Mouse (Mus musculus): ENCODE results near the gene Spata18. TPM values are rescaled to one million over a fixed set of nuclear protein-coding genes. Genes with fewer than 3 reads are reported as not detected.
A peak's percentile ranks its signal among the peaks of the same experiment; 100 is the strongest.

Spata18 gene
- polyA plus RNA-seq, 1 experiment = not detected

DNA sequence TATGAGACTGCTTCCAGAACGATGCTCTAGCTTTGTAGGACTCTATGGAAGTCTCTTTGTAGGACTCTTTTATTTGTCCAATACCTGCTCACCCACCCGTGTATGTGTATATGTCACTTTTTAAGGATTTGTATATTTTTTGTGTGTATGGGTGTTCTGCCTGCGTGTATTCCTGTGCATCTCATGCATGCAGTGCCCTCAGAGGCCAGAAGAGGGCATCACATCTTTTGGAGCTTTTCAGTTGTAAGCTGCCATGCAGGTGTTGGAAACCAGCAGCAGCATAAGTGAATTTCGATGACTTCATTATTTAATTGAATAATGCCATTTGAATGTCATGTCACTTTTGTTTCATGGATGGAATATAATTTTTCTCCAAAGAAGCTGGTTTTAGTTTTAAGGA is 9.1 kb upstream of the Spata18 start:
- 89% methylated on average over 4 of the region's 4 CpGs for WGBS
- TF ChIP-seq CTCF (IDR thresholded peaks at IDR 0.05; ENCODE audit: insufficient read depth, low read depth, low read length) (no peak), POLR2A (IDR thresholded peaks at IDR 0.05; ENCODE audit: insufficient read depth, low read depth, low read length) (no peak)
- Histone ChIP-seq H3K4me3 (ENCODE audit: insufficient read depth, low read depth, low read length) (no peak overlapping the region), H3K27ac (ENCODE audit: insufficient read depth, low read depth, low read length) (no peak overlapping the region), H3K4me1 (ENCODE audit: control insufficient read depth, insufficient read depth, low read length) (peaks cover 7% of the 10 kb centered on the region; the same call in 1 of the 2 replicates)

DNA sequence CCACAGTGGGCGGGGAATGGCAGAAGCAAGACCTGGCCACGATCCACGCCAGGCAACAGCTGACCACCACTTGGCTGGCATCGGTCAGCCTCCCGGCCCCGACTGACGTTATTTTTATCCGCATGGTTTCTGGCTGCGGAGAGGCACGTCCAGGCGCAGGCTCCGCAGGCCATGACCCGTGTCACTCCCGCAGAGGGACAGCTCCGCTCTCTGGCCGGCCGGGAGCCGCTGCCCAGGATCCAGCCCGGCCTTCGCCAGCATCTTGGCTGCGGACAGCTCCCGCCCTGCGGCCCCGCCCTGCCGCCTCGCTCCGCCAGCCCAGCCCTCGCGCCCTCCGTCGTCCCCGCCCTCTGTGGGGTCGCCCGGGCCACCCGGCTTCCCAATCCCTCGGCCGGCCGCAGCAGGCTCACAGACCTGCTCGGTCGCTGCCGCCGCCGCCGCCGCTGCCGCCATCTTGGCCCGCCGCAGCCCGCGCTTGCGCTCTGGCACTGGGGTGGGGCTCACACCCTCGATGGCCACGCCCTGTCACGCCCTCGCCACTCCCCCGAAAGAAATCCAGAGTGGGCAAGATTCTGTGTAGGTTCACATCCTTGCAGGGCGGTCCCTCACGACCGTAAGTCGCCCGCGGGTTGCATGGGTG is 3.8 kb upstream of the Spata18 start, which contains the start of gene Sgcb:
Gene Sgcb (minus strand): TSS at position 530 of the 640 bp plus-strand sequence.
- TF ChIP-seq CTCF (IDR thresholded peaks at IDR 0.05; ENCODE audit: insufficient read depth, low read depth, low read length) = no peak
- TF ChIP-seq POLR2A (IDR thresholded peaks at IDR 0.05; ENCODE audit: insufficient read depth, low read depth, low read length) = peak; percentile 75

DNA sequence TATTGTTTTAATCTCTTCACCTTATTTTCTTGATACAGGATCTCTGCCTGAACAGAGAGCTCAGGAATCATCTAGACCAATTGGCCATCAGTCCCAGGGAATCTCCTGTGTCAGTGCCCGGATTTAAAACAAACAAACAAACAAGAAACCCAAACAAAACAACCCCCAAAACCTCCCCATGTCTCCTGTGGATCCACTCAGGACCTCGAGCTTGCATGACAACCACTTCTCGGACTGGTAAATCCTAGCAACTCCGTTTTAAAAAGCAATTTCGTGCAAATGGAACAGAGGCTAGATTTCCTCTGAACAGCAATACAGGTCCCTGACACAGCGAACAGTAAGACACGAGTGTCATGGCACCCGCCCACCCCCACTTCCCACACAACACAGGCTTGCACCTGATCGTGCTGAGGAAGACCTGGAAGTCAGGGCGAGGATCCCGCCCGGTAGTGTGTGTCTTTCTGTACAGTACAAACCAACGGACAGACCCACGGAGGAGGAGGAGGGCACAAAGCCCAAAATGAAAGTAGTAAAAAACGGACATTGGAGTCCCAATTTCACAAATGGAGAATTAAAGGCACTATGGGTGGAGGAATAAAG is 714 bp upstream of the Spata18 start:
- Histone ChIP-seq H3K27ac (ENCODE audit: insufficient read depth, low read depth, low read length) (no peak overlapping the region), H3K4me3 (ENCODE audit: insufficient read depth, low read depth, low read length) (peak overlapping the region; percentile 29), H3K4me1 (ENCODE audit: control insufficient read depth, insufficient read depth, low read length) (peaks cover 18% of the 10 kb centered on the region)
- WGBS = 3% methylated on average over 15 of the region's 15 CpGs
- no peak for TF ChIP-seq CTCF (IDR thresholded peaks at IDR 0.05; ENCODE audit: insufficient read depth, low read depth, low read length)
- no peak for TF ChIP-seq POLR2A (IDR thresholded peaks at IDR 0.05; ENCODE audit: insufficient read depth, low read depth, low read length)

More for the DNA sequence above, 3.8 kb upstream of the Spata18 start, which contains the start of gene Sgcb:
- Histone ChIP-seq H3K27ac (ENCODE audit: insufficient read depth, low read depth, low read length) (no peak within 1 kb of the TSS), H3K4me3 (ENCODE audit: insufficient read depth, low read depth, low read length) (peak within 1 kb of the TSS; percentile 86), H3K4me1 (ENCODE audit: control insufficient read depth, insufficient read depth, low read length) (peaks cover 18% of the 10 kb centered on the region)
- WGBS = under 1% methylated on average over 62 of the region's 62 CpGs

DNA sequence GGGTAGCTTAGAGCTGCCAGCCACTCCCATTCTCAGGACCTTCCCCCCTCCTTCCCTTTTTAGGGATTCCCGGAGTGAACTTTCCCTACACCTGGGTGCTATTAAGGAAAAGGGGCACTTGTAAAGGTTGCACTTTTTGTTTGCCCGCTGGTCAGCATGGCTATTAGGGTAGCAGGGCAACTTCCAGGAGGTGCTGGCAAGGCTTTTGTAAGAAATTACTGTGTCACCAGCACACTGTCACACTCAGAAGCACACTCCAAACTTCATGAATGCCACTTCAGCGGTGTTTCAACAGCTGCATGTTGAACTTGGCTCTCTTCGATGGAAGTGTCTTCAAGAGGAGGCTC is 649 bp downstream of the Spata18 start:
- no peak for TF ChIP-seq POLR2A (IDR thresholded peaks at IDR 0.05; ENCODE audit: insufficient read depth, low read depth, low read length)
- no peak for TF ChIP-seq CTCF (IDR thresholded peaks at IDR 0.05; ENCODE audit: insufficient read depth, low read depth, low read length)
- H3K4me3 ChIP-seq (ENCODE audit: insufficient read depth, low read depth, low read length) = no peak overlapping the region
- 6% methylated on average over 4 of the region's 4 CpGs for WGBS
- no peak overlapping the region for H3K27ac ChIP-seq (ENCODE audit: insufficient read depth, low read depth, low read length)
- peaks cover 15% of the 10 kb centered on the region for H3K4me1 ChIP-seq (ENCODE audit: control insufficient read depth, insufficient read depth, low read length)

DNA sequence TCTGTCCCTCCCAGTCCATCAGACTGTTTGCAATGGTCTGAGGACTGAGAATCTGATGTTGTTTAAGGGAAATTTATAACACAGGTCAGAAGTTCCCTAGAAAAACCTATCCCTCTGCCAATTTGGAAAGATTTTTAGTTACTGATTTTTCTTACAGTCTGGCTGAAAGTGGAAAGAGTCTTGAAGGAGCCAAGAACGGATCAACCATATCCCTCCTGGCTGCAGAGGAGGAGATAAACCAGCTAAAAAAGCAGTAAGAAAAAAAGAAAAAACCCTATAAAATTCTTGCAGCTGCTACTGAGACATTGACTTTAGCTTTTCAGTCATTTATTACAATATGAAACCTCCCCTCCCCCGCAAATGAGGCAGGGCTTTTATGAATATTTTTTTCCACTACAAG is 15.5 kb downstream of the Spata18 start:
- WGBS = 85% methylated on average over 2 of the region's 2 CpGs
- TF ChIP-seq POLR2A (IDR thresholded peaks at IDR 0.05; ENCODE audit: insufficient read depth, low read depth, low read length) (no peak), CTCF (IDR thresholded peaks at IDR 0.05; ENCODE audit: insufficient read depth, low read depth, low read length) (no peak)
- Histone ChIP-seq H3K27ac (ENCODE audit: insufficient read depth, low read depth, low read length) (no peak overlapping the region), H3K4me3 (ENCODE audit: insufficient read depth, low read depth, low read length) (no peak overlapping the region), H3K4me1 (ENCODE audit: control insufficient read depth, insufficient read depth, low read length) (no peaks in the 10 kb centered on the region; the same call in 1 of the 2 replicates)

DNA sequence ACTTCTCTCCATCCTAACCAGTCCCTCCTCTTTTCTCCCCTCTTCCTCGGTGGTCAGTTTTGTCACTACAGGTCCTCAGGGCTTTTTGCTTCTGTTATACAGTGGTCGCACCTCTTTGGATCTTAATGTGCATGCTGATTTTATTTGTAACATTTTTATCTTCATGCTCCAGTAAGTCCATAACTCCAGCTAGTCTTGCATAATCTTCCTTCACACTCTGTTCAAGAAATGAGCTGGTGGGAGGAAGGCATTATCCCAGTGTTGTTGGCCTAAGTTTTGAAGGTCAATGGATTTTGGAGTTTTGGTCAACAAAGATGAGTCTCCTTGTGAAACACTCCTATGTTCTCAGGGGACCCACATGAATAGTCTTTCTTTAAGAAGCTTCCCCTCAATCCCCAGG is 16.7 kb downstream of the Spata18 start:
- Histone ChIP-seq H3K4me3 (ENCODE audit: insufficient read depth, low read depth, low read length) (no peak overlapping the region), H3K27ac (ENCODE audit: insufficient read depth, low read depth, low read length) (no peak overlapping the region), H3K4me1 (ENCODE audit: control insufficient read depth, insufficient read depth, low read length) (no peaks in the 10 kb centered on the region; the same call in 1 of the 2 replicates)
- TF ChIP-seq POLR2A (IDR thresholded peaks at IDR 0.05; ENCODE audit: insufficient read depth, low read depth, low read length) (no peak), CTCF (IDR thresholded peaks at IDR 0.05; ENCODE audit: insufficient read depth, low read depth, low read length) (no peak)
- WGBS = 93% methylated on average over 2 of the region's 2 CpGs

DNA sequence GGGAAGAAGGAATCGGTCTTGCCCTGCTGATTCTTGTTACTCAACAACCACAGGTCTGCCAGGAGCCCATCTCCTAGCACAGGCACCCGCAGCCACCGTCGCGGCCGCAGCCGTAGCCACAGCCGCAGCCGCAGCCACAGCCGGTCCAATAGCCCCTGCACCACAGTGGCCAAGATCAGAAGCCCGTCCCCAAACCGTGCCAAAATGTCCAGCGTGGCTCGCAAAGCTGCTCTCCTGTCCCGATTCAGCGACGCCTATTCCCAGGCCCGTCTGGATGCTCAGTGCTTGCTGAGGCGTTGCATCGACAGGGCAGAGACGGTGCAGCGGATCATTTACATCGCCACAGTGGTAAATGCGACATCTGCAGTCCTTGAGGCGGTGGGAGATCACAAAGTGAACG is 18.2 kb downstream of the Spata18 start:
- no peak overlapping the region for H3K4me3 ChIP-seq (ENCODE audit: insufficient read depth, low read depth, low read length)
- 62% methylated on average over 26 of the region's 26 CpGs for WGBS
- H3K27ac ChIP-seq (ENCODE audit: insufficient read depth, low read depth, low read length) = no peak overlapping the region
- no peaks in the 10 kb centered on the region; the same call in 1 of the 2 replicates for H3K4me1 ChIP-seq (ENCODE audit: control insufficient read depth, insufficient read depth, low read length)
- TF ChIP-seq CTCF (IDR thresholded peaks at IDR 0.05; ENCODE audit: insufficient read depth, low read depth, low read length) (no peak), POLR2A (IDR thresholded peaks at IDR 0.05; ENCODE audit: insufficient read depth, low read depth, low read length) (no peak)

DNA sequence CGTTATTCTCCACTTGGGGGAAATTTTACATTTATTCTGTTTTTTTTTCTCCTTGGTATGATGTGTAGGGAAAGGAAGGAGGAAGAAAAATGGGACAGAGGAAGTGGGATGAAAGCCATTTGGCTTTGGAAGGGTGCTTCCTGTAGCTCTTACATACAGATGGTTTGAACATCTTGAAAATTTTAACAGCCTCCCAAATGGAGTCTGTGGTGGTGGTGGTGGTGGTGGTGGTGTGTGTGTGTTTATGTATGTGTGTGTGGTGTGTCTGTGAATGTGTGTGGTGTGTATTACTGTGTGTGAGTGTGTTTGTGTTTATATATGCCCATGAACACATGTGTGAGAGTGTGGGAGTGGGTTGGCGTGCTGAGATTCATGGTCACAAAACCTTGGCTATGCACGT is 24.4 kb downstream of the Spata18 start:
- 86% methylated on average over 3 of the region's 3 CpGs for WGBS

DNA sequence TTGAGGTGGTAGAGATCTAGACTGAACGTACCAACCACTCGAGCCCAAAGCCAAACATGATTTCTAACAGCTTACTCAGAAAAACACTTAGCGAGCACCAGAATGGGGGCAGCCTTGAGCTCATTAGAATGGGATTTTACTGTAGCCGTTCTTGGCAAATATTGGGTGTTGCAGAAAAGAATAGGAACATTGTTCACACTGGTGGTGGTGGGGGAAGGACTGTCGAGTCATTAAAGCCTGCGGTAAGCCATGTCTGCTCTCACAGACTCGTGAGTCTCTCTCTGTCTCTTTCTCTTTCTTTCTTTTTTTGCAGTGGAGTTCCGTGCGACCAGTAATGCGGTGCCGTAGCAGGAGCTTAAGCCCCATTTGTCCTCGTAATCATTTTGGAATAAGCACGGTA is 25.4 kb downstream of the Spata18 start:
- H3K27ac ChIP-seq (ENCODE audit: insufficient read depth, low read depth, low read length) = no peak overlapping the region
- no peaks in the 10 kb centered on the region for H3K4me1 ChIP-seq (ENCODE audit: control insufficient read depth, insufficient read depth, low read length)
- whole genome bisulfite sequencing = 17% methylated on average over 13 of the region's 13 CpGs
- H3K4me3 ChIP-seq (ENCODE audit: insufficient read depth, low read depth, low read length) = peak overlapping the region; percentile 32
- TF ChIP-seq CTCF (IDR thresholded peaks at IDR 0.05; ENCODE audit: insufficient read depth, low read depth, low read length) (no peak), POLR2A (IDR thresholded peaks at IDR 0.05; ENCODE audit: insufficient read depth, low read depth, low read length) (no peak)

More for the DNA sequence above, 24.4 kb downstream of the Spata18 start:
- Histone ChIP-seq H3K4me3 (ENCODE audit: insufficient read depth, low read depth, low read length) (no peak overlapping the region), H3K4me1 (ENCODE audit: control insufficient read depth, insufficient read depth, low read length) (no peaks in the 10 kb centered on the region), H3K27ac (ENCODE audit: insufficient read depth, low read depth, low read length) (no peak overlapping the region)
- TF ChIP-seq POLR2A (IDR thresholded peaks at IDR 0.05; ENCODE audit: insufficient read depth, low read depth, low read length) (no peak), CTCF (IDR thresholded peaks at IDR 0.05; ENCODE audit: insufficient read depth, low read depth, low read length) (no peak)

Data from olfactory bulb, adult 2 months (tissue).